Mouse (Mus musculus) central nervous system, embryonic 11.5 days (tissue): ENCODE data around the gene Stambpl1. TPM values are rescaled to one million over a fixed set of nuclear protein-coding genes. Genes with fewer than 3 reads are reported as not detected.

Experiments
- polyA plus RNA-seq: library from polyadenylated mRNA; depleted of rRNA; stranded (reverse); fragments of >200 nt; gene quantifications from 2 replicates; pipeline ENCODE4 v1.2.3, GENCODE M21; 2012; rRNA removed

Gene Stambpl1
- 1.5 and 3.2 TPM in 2 replicates for polyA plus RNA-seq

DNA sequence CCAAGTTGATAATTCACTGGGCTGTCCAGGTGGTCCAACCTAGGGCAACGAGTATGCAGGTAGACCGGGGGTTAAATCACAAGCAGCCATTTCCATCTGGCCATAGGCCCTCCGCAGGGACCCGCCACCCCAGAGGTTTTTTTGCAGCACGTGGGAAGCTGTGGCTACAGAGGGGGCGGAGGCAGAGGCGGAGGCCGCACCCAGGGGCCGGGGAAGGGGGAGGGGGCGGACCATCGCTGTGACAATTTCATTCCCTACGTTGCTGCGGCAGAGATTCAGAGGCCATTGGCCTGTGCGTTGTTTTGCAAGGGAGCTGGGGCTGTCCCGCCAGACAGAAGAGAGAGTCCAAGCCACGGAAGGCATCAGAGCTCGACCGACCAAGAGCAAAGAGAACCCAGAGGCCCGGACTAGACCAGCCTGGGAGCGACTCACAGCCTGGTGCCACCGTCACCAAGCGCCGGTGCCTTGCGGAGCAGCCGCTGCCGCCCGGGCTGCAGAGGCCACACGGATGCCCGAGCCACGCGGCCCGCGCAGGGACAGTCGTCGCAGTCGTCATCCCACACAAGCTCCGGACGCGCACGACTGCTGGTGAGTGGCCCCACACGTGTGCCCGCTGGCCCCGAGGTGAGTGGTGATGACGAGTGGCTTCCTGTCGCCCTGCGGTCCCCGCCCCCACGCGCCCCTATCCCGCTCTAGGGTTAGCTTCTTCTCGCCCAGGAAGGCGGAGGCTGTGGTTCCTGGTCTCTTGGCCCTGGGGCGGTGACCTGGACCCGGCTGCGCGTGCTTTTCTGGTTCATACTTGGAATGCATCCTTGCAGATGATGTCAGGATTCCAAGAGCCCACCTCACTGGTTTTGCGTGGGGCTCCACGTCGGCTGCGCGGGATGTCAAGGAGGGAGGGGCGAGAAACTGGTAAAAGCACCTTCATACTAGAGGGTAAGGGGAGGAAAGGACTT lies at the start of gene Stambpl1:
TSS of gene Stambpl1 (plus strand) at position 222 of the 956 bp plus-strand sequence.

GRCm38 (mm10) chr19:34165891-34166290 lies 26.1 kb upstream of the Stambpl1 start, which contains the start of gene Ankrd22:
Gene Ankrd22, minus strand, starts transcription at chr19:34166053.

DNA sequence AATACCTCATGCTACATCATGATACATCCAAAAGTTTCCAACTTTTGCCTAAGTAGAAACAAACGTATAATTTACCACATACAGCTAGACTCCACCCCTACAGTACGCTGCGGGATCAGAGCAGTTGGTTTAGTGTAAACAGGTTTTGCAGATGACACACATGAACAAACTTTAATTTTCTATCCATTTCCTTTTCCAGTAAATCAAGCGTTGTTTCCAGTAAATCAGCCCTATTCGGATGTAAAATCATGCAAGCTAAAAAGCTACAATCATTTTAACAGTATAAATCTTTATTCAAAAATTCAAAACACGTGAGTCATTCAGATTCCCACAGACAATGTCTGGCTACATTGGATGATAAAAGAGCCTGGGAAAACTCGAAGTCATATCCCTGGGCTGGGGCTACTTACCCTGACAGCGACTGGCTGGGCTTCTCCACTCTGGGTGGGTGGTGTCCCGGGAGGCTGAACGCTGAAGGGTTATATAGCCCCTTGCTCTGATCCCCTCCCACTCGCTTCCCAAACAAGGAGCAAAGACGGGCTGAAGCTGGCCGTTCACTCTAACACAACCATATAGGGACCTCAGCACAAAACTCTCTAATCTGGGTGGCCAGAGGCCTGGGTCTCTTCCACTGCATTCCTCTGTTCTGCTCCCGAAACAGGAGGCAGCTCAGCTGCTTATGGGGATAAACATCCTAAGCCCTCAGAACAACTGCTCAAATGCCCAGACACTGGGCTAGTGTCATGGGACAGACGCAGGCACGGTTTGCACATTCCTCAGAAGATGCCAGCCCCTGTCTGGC lies 63.1 kb downstream of the Stambpl1 start, which contains the start of gene Acta2:
TSS of gene Acta2 (minus strand) at position 711 of the 802 bp plus-strand sequence.

Other genes starting within 250 kb of the Stambpl1 start
- gene Lipf, start 231.0 kb upstream of the Stambpl1 start, polyA plus RNA-seq: not detected in 2 replicates
- gene Lipk, start 183.9 kb upstream of the Stambpl1 start, polyA plus RNA-seq: not detected in 2 replicates
- gene Lipn, start 124.9 kb upstream of the Stambpl1 start, polyA plus RNA-seq: not detected in 2 replicates
- gene Lipm, start 91.3 kb upstream of the Stambpl1 start, polyA plus RNA-seq: not detected in 2 replicates
- gene Ankrd22, start 26.2 kb upstream of the Stambpl1 start, polyA plus RNA-seq: 0.16 TPM in 1 of 2 replicates, not detected in the other
- 39.3 and 140 TPM in 2 replicates for gene Acta2, start 63.4 kb downstream of the Stambpl1 start, polyA plus RNA-seq
- gene Fas, start 98.4 kb downstream of the Stambpl1 start, polyA plus RNA-seq: 0.59 and 0.99 TPM in 2 replicates